Mouse (Mus musculus) urinary bladder, postnatal 10 days (tissue): ENCODE measurements around the gene Pth2.

ENCODE experiments used
- DNase-seq: peaks from one replicate; pipeline ENCODE4 v3.0.0; 2022; ENCODE audit warnings: low spot score

Gene Pth2

DNA sequence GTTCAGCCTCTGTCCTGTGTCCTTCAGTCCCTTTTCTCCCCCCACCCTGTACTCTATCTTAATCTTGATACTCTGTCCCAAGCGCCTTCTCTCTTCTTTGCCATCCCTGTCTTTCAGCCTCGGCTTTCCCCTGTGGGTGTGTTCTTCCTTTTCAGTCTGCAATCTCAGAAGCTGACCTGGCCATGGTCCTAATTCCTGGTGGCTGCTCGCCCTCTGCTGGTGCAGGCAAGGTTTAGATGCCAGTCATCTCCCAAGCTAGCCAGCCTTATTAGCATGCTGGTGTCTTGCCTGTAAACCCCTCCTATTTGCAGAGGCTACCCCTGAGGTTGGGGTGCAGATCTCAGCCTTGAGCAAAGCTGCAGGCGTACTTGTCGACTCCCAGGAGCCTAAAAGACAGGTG, 17.6 kb downstream of the Pth2 start:
- no peak for DNase-seq

- no peak for DNase-seq
Measured at GRCm38 (mm10) chr7:45198961-45199360, 18.2 kb downstream of the Pth2 start.

DNA sequence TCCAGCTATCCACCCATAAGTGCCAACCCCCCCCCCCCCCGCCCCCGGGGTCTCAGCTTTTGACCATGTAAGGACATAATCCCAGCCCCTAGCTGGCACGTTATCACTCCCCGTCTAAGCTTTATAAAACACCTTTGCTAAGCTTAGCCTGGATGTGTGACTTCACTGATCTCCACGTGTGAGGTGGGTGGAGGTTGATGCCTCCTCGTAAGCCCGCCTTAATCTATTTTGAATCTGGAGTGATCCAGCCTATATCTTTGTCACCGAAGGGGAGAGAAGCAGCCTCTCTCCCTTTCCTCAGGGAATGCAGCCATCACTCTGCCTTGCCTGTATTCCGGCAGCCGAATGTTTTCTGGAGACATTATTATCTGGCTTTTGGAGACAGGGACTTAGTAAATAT, 21.9 kb downstream of the Pth2 start:
- no peak for DNase-seq

DNA sequence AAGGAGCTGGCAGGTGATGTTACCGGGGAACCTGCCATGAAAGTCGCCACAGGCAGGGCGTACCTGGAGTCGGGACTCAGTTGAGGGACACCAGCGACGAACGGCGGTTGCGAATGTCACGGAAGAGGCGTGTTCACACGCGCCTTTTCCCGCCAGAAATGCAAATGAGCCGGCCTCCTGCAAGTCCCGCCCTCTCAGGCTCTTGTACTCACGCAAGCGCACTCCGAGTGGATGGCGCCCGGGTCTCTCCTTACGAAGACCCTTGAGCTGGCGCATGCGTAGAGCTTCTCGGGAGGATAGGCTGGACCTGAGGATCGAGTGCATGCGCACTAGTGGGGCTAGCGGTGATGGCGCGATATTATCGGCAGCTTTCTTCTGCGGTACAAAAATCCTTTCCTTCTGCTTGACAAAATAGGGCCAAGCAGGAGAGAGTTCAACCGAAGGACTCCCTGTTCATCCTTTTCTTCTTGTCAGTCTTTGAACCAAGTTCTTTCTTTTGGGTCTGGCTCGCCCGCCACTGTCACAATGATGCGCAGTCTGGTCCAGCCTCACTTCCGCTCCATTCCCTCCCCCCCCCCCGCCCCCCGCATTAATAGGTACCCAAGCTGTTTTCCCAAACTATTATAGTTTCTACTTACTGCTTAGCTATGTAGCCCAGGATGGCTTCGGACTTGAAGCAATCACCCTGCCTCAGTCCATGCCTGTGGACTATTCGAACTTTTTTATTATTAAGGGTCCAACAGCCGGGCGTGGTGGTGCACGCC, 23.8 kb downstream of the Pth2 start, which contains the start of gene Ccdc155:
Gene Ccdc155, minus strand, starts transcription at position 513 of the 764 bp plus-strand sequence.
- peak; percentile 39 for DNase-seq

DNA sequence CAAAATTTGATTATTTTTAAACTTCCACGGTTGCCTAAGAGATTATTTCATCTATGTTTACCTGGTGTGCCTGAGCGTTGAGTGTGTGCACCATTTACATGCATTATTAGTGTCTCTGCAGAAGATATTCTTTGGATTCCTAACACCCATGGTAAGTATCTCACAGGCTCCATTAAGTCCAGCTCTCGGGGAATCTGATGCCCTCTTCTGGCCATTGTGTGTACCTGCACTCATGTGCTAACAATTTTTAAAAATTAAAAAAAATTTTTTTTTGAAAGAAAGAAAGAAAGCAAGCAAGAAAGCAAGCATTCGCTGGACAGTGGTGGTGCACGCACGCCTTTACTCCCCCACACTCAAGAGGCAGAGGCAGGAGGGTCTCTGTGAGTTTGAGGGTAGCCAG, 27.5 kb downstream of the Pth2 start:
- no peak for DNase-seq

DNA sequence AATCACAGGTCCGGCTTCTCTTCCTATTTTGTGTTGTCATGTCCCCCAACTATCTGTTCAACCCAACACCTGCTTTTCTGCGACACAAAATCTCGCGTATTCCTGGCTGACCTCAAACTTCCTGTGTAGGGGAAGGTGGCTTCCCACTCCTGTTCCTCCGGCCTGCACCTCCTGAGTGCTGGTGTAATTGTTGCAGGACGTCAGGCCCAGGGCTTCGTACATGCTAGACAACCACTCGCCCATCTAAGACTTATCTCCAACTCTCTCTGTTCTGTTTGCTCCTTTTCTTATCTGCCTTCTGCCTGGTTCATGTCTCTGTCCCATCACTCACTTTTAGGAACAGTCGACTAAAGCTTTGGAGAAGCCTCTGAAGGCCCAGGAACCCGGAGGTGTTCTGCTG, 30.3 kb downstream of the Pth2 start:
- no peak for DNase-seq

GRCm38 (mm10) chr7:45211851-45212251, 31.1 kb downstream of the Pth2 start, which contains the start of gene Dkkl1:
Gene Dkkl1, minus strand, starts transcription at chr7:45212147.
- no peak for DNase-seq

GRCm38 (mm10) chr7:45212356-45212755, 31.6 kb downstream of the Pth2 start:
- no peak for DNase-seq

- no peak for DNase-seq
Measured at GRCm38 (mm10) chr7:45213708-45214107, 32.9 kb downstream of the Pth2 start.

- no peak for DNase-seq
Measured at GRCm38 (mm10) chr7:45215673-45216441, 35.1 kb downstream of the Pth2 start, which contains the start of gene Tead2. Gene Tead2, plus strand, starts transcription at chr7:45215753.

DNA sequence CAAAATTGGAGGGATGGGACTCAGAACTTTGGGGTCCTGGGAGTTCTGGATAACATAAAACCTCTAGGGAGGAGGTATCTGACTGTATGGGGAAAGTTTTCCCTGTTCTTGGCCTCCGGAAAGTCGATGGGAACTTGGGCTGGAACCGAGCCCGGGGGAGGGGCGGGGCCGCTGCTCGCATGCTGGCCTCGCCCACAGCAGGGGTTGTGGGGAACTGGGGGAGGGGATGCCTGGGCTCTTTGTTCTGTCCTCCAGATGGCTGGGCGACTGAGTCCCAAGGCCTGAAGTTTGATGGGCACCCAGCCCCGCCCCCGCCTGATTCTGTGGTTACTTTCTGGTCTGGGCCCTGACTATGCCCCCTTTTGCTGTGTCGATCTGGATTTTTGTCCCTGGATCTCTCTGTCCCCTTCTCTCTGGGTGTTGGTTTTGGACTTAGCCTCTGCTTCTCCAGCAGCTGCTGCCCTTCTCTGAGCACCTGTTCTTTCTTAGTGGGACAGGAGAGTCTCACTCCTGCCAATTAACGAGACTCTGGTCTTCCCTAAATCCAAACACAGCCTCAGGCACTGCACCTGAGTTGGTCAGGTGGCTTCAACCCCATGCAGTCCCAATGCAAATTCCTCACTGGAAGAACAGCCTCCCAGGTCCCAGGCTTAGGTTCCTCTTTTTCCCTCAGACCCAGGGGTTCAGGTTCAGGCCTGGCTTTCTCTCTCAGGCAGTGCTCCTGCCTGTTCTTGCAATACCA, 35.8 kb downstream of the Pth2 start:
- no peak for DNase-seq

- no peak for DNase-seq
Measured at GRCm38 (mm10) chr7:45221680-45222079, 40.9 kb downstream of the Pth2 start.

GRCm38 (mm10) chr7:45224826-45225225, 44.0 kb downstream of the Pth2 start:
- DNase-seq = no peak

GRCm38 (mm10) chr7:45226421-45226820, 45.6 kb downstream of the Pth2 start:
- no peak for DNase-seq

GRCm38 (mm10) chr7:45228548-45228947, 47.8 kb downstream of the Pth2 start:
- DNase-seq = no peak

DNA sequence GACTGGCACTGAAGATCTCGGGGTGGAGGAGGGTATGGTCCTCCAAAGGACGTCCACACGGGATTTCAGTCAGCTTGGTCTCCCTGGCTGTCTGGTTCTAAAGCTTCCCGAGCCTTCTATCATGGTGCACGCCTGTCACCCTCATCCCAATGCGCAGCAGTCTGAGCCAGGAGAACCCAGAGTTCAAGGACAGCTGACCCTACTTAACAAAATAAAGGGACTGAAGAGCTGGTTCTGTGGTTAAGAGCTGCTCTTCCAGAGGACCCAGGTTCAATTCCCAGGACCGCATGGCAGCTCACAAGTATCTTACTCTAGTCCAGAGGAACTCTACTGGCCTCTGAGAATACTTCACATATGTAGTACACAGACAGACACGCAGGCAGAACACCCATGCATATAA, 48.3 kb downstream of the Pth2 start:
- DNase-seq = no peak

GRCm38 (mm10) chr7:45229459-45230203, 48.8 kb downstream of the Pth2 start:
- no peak for DNase-seq

- no peak for DNase-seq
Measured at GRCm38 (mm10) chr7:45231192-45231591, 50.4 kb downstream of the Pth2 start.
